Mouse (Mus musculus) bone marrow macrophage, adult 2 months (primary cell): ENCODE results near the gene Lce3a.

ENCODE experiments used
- CTCF ChIP-seq: IDR thresholded peaks from 2 replicates; pipeline ENCODE4 v1.5.1; 2012; ENCODE audit warnings: low read depth, mild to moderate bottlenecking, low read length, moderate library complexity
- POLR2A ChIP-seq: IDR thresholded peaks from 2 replicates; pipeline ENCODE4 v1.6.1; 2012; ENCODE audit warnings: mild to moderate bottlenecking, low read depth, low read length, borderline replicate concordance

DNA sequence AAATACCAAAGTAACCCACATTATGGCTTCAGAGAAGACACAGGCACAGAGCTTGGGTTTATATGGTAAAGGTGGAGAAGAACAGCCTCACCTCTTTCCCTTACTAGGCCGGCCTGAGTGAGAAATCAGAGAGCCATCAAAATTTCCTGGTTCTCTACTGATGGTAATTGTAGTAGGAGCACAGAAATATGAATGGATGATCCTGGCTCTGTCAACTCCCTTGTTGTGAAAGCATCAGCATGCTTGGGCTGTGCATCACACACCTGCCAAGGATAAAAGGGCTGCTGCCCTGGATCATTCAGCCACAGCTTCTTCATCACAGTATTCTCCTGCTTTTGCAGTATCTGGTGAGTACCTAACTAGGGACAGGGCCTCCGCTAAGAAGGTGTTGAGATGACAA is 40.7 kb upstream of the Lce3a start, which contains the start of gene Lce3e:
- TF ChIP-seq POLR2A: no peak
- TF ChIP-seq CTCF: no peak
